Mouse (Mus musculus): ENCODE results near the gene Usp33.
"Not testable (repeated sequence)": the region's sequence is repeated elsewhere in the genome, so short reads cannot be mapped to it uniquely, and the experiment has no call there.

Usp33 gene

GRCm38 (mm10) chr3:152345732-152346632 is at the start of gene Usp33:
Gene Usp33 (plus strand): TSS chr3:152346478.
- DNase-seq: peak; percentile 99

DNA sequence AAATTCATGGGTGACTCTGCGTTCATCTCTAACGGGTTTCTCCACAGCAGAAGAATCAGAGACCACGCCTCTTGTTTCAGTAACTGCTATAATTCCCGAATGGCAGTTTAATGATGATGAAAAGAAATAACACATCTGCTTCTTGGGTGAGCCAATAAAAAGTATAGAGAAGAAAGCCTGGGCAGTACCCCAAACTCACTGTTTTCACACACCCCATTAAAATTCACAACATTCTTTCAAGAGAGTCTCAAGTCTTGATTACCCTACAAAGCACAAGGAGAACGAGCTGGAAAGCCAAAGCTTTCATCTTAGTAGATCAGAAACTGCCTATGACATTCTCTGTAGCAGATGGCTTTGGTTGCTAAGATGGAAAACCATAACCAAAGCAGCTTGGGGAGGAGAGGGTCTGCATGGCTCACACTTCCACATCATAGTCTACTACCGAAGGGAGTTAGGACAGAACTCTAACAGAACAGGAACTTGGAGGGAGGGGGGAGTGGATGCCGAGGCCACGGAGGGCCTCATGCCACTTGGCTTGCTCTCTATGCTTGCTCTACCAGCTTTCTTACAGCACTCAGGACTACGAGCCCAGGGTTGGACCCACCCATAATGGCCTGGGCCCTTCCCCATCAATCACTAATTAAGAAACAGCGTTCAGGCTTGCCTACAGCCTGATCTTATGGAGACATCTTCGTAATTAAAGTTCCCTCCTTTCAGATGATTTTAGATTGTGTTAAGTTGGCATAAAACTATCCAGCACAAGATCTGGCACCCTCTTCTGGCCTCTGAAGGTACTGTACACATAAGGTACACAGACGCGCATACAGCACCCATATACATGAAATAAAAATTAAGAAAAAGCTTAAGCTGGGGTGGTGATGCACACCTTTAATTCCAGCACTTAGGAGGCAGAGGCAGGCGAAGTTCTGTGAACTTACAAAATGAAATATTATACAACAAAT is 45.6 kb upstream of the Usp33 start:
- peak; percentile 84 for DNase-seq

GRCm38 (mm10) chr3:152302991-152303390 is 43.3 kb upstream of the Usp33 start:
- DNase-seq: peak; percentile 87

DNA sequence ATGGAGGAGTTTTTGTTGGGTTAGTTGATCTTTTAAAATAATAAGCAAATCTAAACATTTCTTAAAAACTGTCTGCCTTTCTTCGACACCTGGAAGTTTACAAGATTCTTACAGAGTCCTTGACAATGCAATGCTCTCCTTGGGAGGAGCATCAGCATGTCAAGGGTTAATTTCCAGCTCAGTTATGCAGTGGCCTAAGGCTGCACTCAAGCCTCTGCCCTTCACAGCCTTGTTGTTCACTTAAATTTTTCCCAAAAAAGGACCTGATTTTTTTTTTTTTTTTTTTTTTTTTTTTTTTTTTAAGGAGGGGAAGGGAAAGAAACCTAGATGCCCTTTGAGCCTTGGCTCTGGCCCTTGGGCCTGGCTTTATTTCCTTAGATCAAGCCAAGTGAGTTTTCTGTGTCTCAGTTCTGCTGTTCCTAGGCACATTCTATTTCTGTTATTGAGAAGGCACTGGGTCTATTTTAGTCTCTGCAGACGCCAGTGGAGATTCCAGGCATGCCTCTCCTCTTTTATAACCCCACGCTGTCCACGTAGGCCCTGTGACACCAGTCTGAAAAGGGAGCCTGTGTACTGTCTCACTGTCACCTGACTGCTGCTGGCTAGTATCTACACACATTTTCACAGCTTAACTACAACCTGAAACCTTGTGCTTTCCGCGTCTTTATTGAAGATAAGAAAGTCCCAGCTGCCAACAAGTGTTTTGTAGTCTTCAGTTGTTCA is 42.0 kb upstream of the Usp33 start:
- DNase-seq: peak; percentile 98

DNA sequence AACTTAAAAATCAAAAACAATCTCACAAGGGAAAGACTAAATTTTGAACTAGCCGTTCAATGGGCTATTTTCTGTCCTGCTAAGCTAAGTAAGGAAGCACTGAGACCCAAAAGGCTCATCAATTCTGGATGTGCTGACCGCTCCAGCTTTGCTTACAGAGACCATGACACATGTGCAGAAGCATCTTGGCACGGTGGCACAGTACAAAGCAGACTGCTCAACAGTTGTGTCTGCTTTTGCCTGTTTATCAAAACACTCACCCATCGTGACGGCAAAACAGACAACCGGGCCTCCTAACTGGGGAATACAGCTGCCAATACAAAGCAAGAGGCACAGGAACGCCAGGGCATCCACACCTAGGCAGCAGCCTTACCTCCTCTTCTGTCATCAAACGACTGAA is 41.2 kb upstream of the Usp33 start:
- DNase-seq: peak; percentile 94

DNA sequence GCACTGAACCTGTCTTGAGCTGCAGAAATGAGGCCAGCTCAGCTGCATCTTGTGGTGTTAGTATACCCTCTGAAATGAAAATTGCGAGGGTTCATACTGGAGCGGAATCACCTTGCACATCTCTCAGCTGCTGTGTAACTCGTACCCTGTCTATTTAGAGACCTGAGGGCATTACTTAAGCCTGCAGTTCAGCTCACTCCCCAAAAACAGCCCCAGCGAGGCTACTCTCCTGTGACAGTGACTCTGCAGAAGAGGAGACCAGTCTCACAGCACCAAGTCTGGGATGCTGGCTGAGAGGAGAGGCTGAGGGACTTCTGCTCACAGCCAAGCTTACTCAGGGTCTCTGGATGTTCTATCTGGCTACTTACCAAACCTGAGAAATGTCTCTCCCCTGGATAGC is 40.3 kb upstream of the Usp33 start:
- DNase-seq: peak; percentile 84

DNA sequence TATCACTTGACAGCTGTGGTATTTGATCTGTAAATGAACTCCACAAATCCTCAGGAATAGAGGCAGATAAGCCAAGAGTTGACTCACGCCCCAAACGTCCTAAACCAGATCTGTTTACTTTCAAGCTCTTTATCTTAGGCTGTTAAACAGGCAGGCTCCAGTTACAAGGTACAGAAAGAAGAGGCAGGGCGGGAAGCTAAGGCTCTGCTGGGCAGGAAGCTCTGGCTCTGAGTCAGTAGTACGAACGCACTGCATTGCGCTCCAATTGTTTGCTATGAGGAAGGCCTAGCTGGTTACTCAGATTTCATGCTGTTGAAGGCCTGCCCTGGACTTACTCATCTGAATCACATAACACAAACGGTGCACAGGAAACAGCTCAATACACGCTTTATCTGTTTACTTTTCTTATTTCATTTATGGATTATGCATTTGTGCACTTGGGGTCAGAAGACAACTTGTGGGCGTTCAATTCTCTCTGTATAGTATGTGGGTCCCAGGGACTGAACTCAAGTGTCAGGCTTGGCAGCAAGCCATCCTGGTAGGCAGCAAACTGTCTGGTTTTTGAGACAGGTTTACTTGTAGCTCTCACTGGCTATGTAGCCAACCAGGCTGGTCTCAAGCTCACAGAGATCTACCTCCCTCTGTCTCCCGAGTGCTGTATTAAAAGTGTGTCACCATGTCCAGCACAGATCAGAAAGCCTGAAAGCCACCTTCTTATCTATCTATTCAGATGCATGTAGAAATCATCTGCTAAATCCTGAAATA is 37.6 kb upstream of the Usp33 start:
- DNase-seq: peak; percentile 94

- DNase-seq: no peak
Measured at GRCm38 (mm10) chr3:152309250-152309645, 37.0 kb upstream of the Usp33 start.

GRCm38 (mm10) chr3:152314666-152315065 is 31.6 kb upstream of the Usp33 start:
- not testable (repeated sequence) for DNase-seq

DNA sequence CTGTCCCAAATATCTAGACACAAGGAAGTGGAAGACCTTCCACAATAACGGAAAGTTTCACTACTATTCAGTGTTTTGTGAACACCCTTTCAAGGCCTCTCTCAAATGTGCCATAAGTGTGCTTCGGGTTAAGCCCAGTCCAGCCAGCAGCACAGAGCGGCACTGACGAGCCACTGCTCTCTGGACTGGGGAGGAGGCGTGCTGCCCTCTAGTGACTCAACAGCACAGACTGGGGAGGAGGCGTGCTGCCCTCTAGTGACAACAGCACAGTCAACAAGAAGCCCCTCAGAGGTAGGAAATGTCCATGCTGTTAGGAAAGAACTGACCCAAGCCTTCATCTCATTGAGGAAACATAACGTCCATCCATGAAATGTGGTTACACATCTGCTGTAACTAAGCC is 30.7 kb upstream of the Usp33 start:
- DNase-seq: peak; percentile 98

GRCm38 (mm10) chr3:152316447-152317173 is 29.7 kb upstream of the Usp33 start:
- DNase-seq: not testable (repeated sequence)

- DNase-seq: peak; percentile 97
Measured at GRCm38 (mm10) chr3:152320972-152321645, 25.2 kb upstream of the Usp33 start.

DNA sequence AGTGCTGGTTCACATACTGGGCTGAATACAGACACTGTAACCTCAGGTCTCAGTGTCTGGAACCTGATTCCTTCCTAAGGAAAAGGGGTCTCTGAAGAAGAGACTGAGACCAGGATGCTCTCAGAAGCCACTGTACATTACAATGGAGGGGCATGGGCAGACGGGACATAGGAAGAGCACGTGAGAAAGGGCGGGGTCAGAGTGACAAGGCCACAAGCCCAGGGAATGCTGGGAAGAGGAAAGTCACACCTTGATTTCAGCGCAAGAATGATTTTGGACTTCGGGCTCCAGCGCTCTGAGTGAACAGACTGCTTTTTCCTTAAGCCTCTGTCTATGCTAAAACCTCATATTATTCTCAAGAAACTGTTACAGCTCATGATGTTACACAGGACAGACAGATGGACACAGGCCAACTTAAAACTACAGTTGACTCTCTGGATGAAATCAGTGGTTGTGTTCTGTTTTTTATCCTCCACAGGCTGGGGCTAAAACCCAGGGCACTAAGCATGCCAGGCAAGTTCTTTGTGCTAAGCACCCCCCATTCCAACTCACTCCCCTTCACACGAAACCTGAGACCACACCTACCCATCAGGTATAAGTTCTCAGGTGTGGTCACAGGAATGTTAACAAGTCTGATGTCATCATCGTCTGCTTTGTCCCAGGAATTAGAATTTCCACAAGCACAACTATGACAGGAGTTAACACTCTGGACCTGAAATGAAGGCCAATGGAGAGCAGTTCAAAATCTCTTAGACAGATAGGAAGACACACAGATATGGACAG is 24.3 kb upstream of the Usp33 start:
- DNase-seq: no peak

DNA sequence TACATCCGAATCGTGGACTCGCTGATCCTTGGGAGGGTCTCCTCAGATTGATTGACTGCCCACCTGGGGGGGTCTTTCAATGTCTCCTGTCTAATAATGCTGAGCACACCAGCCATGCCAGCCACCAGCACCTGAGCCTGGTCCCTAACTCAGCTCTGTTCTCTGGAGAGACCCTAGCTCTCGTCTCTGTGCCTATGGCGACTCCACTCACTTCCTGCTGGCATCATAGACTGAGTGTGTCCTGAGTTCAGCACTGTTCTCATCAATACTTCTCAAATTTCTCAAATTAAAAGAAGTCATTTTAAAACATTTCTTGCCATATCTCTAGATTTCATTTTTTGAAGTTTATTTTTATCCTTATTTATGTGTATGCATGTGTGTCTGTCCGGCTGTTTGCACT is 14.2 kb upstream of the Usp33 start:
- DNase-seq: peak; percentile 61

DNA sequence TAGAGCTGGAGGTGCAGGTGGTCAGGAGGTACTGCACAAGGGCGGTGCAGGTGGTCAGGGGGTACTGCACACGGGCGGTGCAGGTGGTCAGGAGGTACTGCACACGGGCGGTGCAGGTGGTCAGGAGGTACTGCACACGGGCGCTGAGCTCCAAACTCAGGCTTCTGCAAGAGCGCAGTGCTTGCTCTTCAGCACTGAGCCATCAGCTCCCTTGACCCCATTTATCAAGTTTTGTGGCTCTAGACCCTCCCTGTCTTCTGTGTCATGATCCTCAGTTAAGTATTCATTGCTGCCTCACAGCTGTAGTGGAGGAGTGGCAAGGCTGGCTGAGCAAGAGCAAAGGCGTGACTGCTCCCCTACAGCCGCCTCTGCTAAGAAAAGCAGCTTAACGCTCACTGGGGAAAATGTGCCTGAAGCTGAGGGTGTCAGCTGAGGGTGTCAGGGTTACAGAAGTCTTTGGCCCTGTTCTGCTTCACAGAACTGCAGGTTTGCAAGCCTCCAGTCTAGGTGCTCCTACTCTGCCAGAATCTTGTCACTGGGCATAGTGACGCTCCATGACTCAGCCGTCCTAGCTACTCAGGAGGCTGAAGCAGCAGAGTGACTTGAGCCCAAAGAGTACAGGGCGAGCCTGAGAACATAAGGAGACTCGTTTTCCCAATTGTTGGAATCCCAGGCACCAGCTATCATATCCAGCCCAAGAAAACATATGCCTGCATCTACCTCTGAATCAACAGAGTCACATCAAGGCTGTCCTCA is 13.6 kb upstream of the Usp33 start:
- peak; percentile 77 for DNase-seq

DNA sequence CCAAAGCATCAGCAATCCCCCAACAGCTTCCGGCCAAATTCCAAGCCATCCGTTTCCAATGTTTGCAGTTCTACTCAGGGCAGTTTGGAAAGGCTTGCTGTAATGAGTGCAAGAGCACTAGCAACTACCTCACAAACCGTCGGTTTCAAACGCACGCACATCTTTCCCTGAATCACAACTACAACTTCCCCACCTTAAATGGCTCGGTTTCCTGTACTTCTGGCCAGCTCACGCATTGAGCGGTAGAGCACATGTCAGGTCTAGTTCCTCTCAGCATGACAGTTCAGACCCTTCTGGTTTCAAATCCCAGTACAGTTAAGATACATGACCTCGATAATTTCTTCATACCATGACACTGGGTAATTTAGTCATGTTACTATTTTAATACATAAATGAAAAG is 12.6 kb upstream of the Usp33 start:
- DNase-seq: no peak

GRCm38 (mm10) chr3:152336085-152336484 is 10.2 kb upstream of the Usp33 start:
- no peak for DNase-seq

GRCm38 (mm10) chr3:152339862-152340557 is 6.3 kb upstream of the Usp33 start, which contains the start of gene Miga1:
Gene Miga1 (minus strand): TSS chr3:152340407.
- peak; percentile 96 for DNase-seq
